Mouse (Mus musculus) midbrain, embryonic 11.5 days (tissue): ENCODE measurements around the gene Akr1c18. TPM values are rescaled to one million over a fixed set of nuclear protein-coding genes. Genes with fewer than 3 reads are reported as not detected.
"Not testable (repeated sequence)": the region's sequence is repeated elsewhere in the genome, so short reads cannot be mapped to it uniquely, and the experiment has no call there.

Source experiments
- ATAC-seq: fragments of 200-750 bp; cut with Nextera tagmentation; 2 replicates; pipeline ENCODE4 v1.8.0; 2017; ENCODE audit warnings: moderate TSS enrichment, moderate library complexity; ENCODE audit not compliant: low FRiP score
- DNase-seq: peaks from one replicate; pipeline ENCODE4 v3.0.0; 2015; ENCODE audit warnings: low spot score; ENCODE audit errors: missing footprints
- H3K27ac ChIP-seq: fragments of 300-500 bp; sonication (generic); 2 replicates; pipeline ENCODE4 v1.5.1; 2014; ENCODE audit warnings: low read depth, low read length
- H3K27me3 ChIP-seq: fragments of 300-500 bp; sonication (generic); 2 replicates; pipeline ENCODE4 v1.6.1; 2014; ENCODE audit warnings: mild to moderate bottlenecking, low read length, moderate library complexity, mixed read lengths; ENCODE audit not compliant: control insufficient read depth, insufficient read depth
- H3K36me3 ChIP-seq: fragments of 300-500 bp; sonication (generic); 2 replicates; pipeline ENCODE4 v1.6.1; 2014; ENCODE audit warnings: mild to moderate bottlenecking, low read length, moderate library complexity, mixed read lengths; ENCODE audit not compliant: control insufficient read depth, insufficient read depth
- H3K4me1 ChIP-seq: fragments of 300-500 bp; sonication (generic); 2 replicates; pipeline ENCODE4 v1.6.1; 2014; ENCODE audit warnings: low read length; ENCODE audit not compliant: control insufficient read depth, insufficient read depth
- H3K4me2 ChIP-seq: fragments of 300-500 bp; sonication (generic); 2 replicates; pipeline ENCODE4 v1.6.1; 2014; ENCODE audit warnings: mild to moderate bottlenecking, moderate library complexity
- H3K4me3 ChIP-seq: fragments of 300-500 bp; sonication (generic); 2 replicates; pipeline ENCODE4 v1.5.1; 2014; ENCODE audit warnings: low read depth, low read length
- H3K9ac ChIP-seq: fragments of 300-500 bp; sonication (generic); 2 replicates; pipeline ENCODE4 v1.6.1; 2014; ENCODE audit warnings: low read length
- H3K9me3 ChIP-seq: fragments of 300-500 bp; sonication (generic); 2 replicates; pipeline ENCODE4 v1.6.1; 2016; ENCODE audit warnings: low read length; ENCODE audit not compliant: control insufficient read depth
- WGBS: fragments of 180-500 bp; shearing (Covaris S2); extraction: QIAGEN DNeasy Blood & Tissue Kit; methylation state at CpG from one replicate; pipeline ENCODE4 v1.1.7; 2014; 5-methylcytosine and 5-hydroxymethylcytosine counted together
- polyA plus RNA-seq: library from polyadenylated mRNA; unstranded; fragments of >200 nt; fragmentation: Nextera tagmentation; extraction: Ambion mirVana; gene quantifications from 2 replicates; pipeline ENCODE4 v1.2.1, GENCODE M21; 2014

Akr1c18 gene
- polyA plus RNA-seq: not detected in 2 replicates

DNA sequence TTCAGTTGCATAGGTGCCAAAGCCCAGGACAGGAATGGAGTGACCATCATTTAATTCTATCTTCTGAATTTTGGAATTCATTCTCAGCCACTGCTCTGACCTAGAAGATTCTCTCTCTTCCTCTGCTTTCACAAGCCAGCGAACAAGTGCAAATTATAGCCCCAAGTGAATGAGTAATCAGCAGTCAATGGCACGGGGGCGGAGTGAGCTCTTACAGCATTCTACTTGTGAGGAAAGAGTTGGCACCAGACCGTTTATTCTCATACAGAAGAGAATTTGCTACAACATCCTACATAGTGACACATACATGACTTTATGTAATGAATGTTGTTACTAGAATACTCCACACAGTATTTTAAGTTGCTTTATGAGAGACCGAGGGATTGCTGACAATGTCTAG is at the start of gene Akr1c18:
Gene Akr1c18, minus strand, starts transcription at position 137 of the 400 bp plus-strand sequence.
- no peaks in the 10 kb centered on the region for H3K27me3 ChIP-seq
- no peak within 1 kb of the TSS for H3K9ac ChIP-seq
- 82% methylated on average over 5 of the region's 5 CpGs for WGBS
- no peaks in the 10 kb centered on the region for H3K36me3 ChIP-seq
- DNase-seq: no peak
- ATAC-seq: no peak
- H3K4me2 ChIP-seq: no peak within 1 kb of the TSS
- H3K27ac ChIP-seq: no peak within 1 kb of the TSS
- H3K9me3 ChIP-seq: no peaks in the 10 kb centered on the region
- no peaks in the 10 kb centered on the region for H3K4me1 ChIP-seq
- H3K4me3 ChIP-seq: no peak within 1 kb of the TSS

- Histone ChIP-seq H3K9ac (no peak overlapping the region), H3K4me2 (no peak overlapping the region), H3K27me3 (no peaks in the 10 kb centered on the region), H3K27ac (no peak overlapping the region), H3K36me3 (no peaks in the 10 kb centered on the region), H3K4me1 (no peaks in the 10 kb centered on the region), H3K4me3 (no peak overlapping the region), H3K9me3 (no peaks in the 10 kb centered on the region)
- no peak for DNase-seq
- 81% methylated on average over 3 of the region's 3 CpGs for WGBS
- ATAC-seq: no peak
Measured at GRCm38 (mm10) chr13:4192511-4192910, 42.1 kb upstream of the Akr1c18 start.

DNA sequence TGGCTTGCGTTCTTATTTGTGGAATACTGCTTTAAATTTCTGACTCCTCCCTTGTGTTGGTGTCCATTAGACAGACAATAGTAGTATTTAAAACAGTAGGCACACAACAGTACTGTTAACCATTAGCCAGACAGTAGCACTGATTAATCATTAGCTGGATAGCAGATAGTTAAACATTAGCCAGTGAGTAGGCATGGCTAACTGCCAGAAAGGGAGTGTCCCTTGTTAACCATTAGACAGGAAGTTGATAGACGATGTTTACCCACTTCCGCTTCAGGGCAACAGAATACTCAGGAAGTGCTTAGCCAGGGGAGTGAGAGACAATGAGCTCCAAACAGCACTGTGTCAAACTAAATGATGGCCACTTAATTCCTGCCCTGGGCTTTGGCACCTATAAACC is 40.5 kb upstream of the Akr1c18 start, which contains the start of gene Akr1c13:
Gene Akr1c13, plus strand, starts transcription at position 247 of the 400 bp plus-strand sequence.
- Histone ChIP-seq H3K4me2 (no peak within 1 kb of the TSS), H3K27me3 (no peaks in the 10 kb centered on the region), H3K4me3 (no peak within 1 kb of the TSS), H3K9ac (no peak within 1 kb of the TSS), H3K27ac (no peak within 1 kb of the TSS), H3K36me3 (no peaks in the 10 kb centered on the region), H3K9me3 (no peaks in the 10 kb centered on the region), H3K4me1 (no peaks in the 10 kb centered on the region)
- WGBS: 88% methylated on average over 3 of the region's 3 CpGs
- DNase-seq: no peak
- no peak for ATAC-seq

DNA sequence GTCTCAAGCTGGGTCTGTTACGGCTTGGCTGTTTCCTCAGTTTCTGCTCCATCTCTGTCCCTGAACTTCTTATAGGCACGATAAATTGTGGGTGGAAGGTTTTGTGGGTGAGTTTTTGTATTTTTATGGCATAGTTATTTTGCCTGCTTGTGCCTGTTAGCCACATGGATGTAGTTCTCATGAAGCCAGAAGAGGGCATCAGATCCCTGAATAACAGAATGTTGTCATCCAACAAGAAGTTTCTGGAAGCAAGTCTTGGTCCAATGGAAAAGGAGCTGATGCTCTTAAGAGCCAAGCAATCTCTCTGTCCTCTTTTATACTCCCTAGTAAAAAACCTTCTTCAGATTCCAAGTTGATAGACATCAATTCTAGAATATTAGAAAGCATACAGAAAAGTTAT is 37.7 kb upstream of the Akr1c18 start:
- ATAC-seq (no peak), DNase-seq (no peak)
- Histone ChIP-seq H3K9ac (no peak overlapping the region), H3K27ac (no peak overlapping the region), H3K4me1 (no peaks in the 10 kb centered on the region), H3K27me3 (no peaks in the 10 kb centered on the region), H3K36me3 (no peaks in the 10 kb centered on the region), H3K4me2 (no peak overlapping the region), H3K9me3 (no peaks in the 10 kb centered on the region), H3K4me3 (no peak overlapping the region)
- WGBS: 91% methylated on average over 2 of the region's 2 CpGs

DNA sequence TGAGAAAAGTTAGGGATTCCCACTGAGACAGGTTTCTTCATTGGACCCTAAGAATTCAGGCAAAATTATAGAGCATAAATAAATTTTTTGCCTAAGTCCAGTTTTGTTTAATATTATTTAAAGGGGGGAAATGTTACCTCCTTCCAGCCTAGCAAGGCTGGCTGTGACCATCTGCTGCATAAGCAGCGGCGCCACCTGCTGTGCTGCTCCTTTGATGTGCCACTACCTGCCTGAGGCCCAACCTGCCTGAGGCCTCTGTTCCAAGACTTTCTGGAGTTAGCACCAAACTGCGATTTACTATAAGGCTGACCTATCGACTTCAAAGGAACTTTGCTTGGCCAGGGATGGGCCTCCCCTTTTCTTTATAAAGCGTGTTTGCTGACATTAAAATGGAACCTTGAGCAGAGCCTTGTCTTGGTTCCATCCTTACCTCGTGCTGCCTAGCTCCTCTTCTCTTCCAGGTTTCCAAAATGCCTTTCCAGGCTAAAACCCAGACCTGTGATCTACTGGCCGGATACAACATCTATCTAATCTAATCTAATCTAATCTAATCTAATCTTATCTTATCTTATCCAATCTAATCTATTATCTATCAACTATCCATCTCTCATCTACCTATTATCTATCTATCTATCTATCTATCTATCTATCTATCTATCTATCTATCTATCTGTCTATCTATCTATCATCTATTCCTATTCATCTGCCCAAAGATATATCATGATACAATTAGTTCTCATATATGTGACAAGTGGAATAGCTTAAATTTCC is 36.4 kb upstream of the Akr1c18 start:
- not testable (repeated sequence) for H3K27me3 ChIP-seq, H3K9me3 ChIP-seq, DNase-seq, H3K27ac ChIP-seq, ATAC-seq, H3K4me3 ChIP-seq, H3K36me3 ChIP-seq, H3K4me2 ChIP-seq, H3K4me1 ChIP-seq, H3K9ac ChIP-seq
- WGBS: 86% methylated on average over 7 of the region's 7 CpGs

GRCm38 (mm10) chr13:4183116-4183515 is 32.7 kb upstream of the Akr1c18 start:
- no peak overlapping the region for H3K27ac ChIP-seq
- no peaks in the 10 kb centered on the region for H3K36me3 ChIP-seq
- H3K4me1 ChIP-seq: no peaks in the 10 kb centered on the region
- DNase-seq: no peak
- ATAC-seq: no peak
- no peak overlapping the region for H3K4me2 ChIP-seq
- no peaks in the 10 kb centered on the region for H3K9me3 ChIP-seq
- no peak overlapping the region for H3K9ac ChIP-seq
- no peaks in the 10 kb centered on the region for H3K27me3 ChIP-seq
- no peak overlapping the region for H3K4me3 ChIP-seq
- WGBS: 58% methylated on average over 9 of the region's 9 CpGs

- H3K4me3 ChIP-seq, H3K4me2 ChIP-seq, H3K27me3 ChIP-seq, H3K9me3 ChIP-seq, H3K36me3 ChIP-seq, DNase-seq, H3K27ac ChIP-seq, H3K9ac ChIP-seq, ATAC-seq, H3K4me1 ChIP-seq: not testable (repeated sequence)
- 79% methylated on average over 4 of the region's 4 CpGs for WGBS
Measured at GRCm38 (mm10) chr13:4181321-4181720, 30.9 kb upstream of the Akr1c18 start.

- H3K9me3 ChIP-seq: no peaks in the 10 kb centered on the region
- H3K27ac ChIP-seq: no peak overlapping the region
- no peak overlapping the region for H3K9ac ChIP-seq
- 84% methylated on average over 2 of the region's 2 CpGs for WGBS
- H3K4me1 ChIP-seq: no peaks in the 10 kb centered on the region
- H3K4me3 ChIP-seq: no peak overlapping the region
- no peaks in the 10 kb centered on the region for H3K27me3 ChIP-seq
- DNase-seq (no peak), ATAC-seq (no peak)
- no peaks in the 10 kb centered on the region for H3K36me3 ChIP-seq
- no peak overlapping the region for H3K4me2 ChIP-seq
Measured at GRCm38 (mm10) chr13:4172978-4173377, 22.5 kb upstream of the Akr1c18 start.

GRCm38 (mm10) chr13:4168006-4168405 is 17.6 kb upstream of the Akr1c18 start:
- Histone ChIP-seq H3K4me2 (no peak overlapping the region), H3K9me3 (no peaks in the 10 kb centered on the region), H3K9ac (no peak overlapping the region), H3K36me3 (no peaks in the 10 kb centered on the region), H3K27me3 (no peaks in the 10 kb centered on the region), H3K4me3 (no peak overlapping the region), H3K27ac (no peak overlapping the region), H3K4me1 (no peaks in the 10 kb centered on the region)
- DNase-seq (no peak), ATAC-seq (no peak)
- 35% methylated on average over 1 of the region's 1 CpGs for WGBS
